Mouse (Mus musculus) midbrain, embryonic 11.5 days (tissue): ENCODE data around the gene Rem1. TPM values are rescaled to one million over a fixed set of nuclear protein-coding genes. Genes with fewer than 3 reads are reported as not detected.
"Not testable (repeated sequence)": the region's sequence is repeated elsewhere in the genome, so short reads cannot be mapped to it uniquely, and the experiment has no call there.

ENCODE experiments used
- ATAC-seq: fragments of 200-750 bp; cut with Nextera tagmentation; 2 replicates; pipeline ENCODE4 v1.8.0; 2017; ENCODE audit warnings: moderate TSS enrichment, moderate library complexity; ENCODE audit not compliant: low FRiP score
- DNase-seq: peaks from one replicate; pipeline ENCODE4 v3.0.0; 2015; ENCODE audit warnings: low spot score; ENCODE audit errors: missing footprints
- H3K27ac ChIP-seq: fragments of 300-500 bp; sonication (generic); 2 replicates; pipeline ENCODE4 v1.5.1; 2014; ENCODE audit warnings: low read depth, low read length
- H3K27me3 ChIP-seq: fragments of 300-500 bp; sonication (generic); 2 replicates; pipeline ENCODE4 v1.6.1; 2014; ENCODE audit warnings: mild to moderate bottlenecking, low read length, moderate library complexity, mixed read lengths; ENCODE audit not compliant: control insufficient read depth, insufficient read depth
- H3K36me3 ChIP-seq: fragments of 300-500 bp; sonication (generic); 2 replicates; pipeline ENCODE4 v1.6.1; 2014; ENCODE audit warnings: mild to moderate bottlenecking, low read length, moderate library complexity, mixed read lengths; ENCODE audit not compliant: control insufficient read depth, insufficient read depth
- H3K4me1 ChIP-seq: fragments of 300-500 bp; sonication (generic); 2 replicates; pipeline ENCODE4 v1.6.1; 2014; ENCODE audit warnings: low read length; ENCODE audit not compliant: control insufficient read depth, insufficient read depth
- H3K4me2 ChIP-seq: fragments of 300-500 bp; sonication (generic); 2 replicates; pipeline ENCODE4 v1.6.1; 2014; ENCODE audit warnings: mild to moderate bottlenecking, moderate library complexity
- H3K4me3 ChIP-seq: fragments of 300-500 bp; sonication (generic); 2 replicates; pipeline ENCODE4 v1.5.1; 2014; ENCODE audit warnings: low read depth, low read length
- H3K9ac ChIP-seq: fragments of 300-500 bp; sonication (generic); 2 replicates; pipeline ENCODE4 v1.6.1; 2014; ENCODE audit warnings: low read length
- H3K9me3 ChIP-seq: fragments of 300-500 bp; sonication (generic); 2 replicates; pipeline ENCODE4 v1.6.1; 2016; ENCODE audit warnings: low read length; ENCODE audit not compliant: control insufficient read depth
- WGBS: fragments of 180-500 bp; shearing (Covaris S2); extraction: QIAGEN DNeasy Blood & Tissue Kit; methylation state at CpG from one replicate; pipeline ENCODE4 v1.1.7; 2014; 5-methylcytosine and 5-hydroxymethylcytosine counted together
- polyA plus RNA-seq: library from polyadenylated mRNA; unstranded; fragments of >200 nt; fragmentation: Nextera tagmentation; extraction: Ambion mirVana; gene quantifications from 2 replicates; pipeline ENCODE4 v1.2.1, GENCODE M21; 2014

Rem1 gene
- polyA plus RNA-seq, 1 experiment from 2014 or later = 0.18 TPM

GRCm38 (mm10) chr2:152661163-152661562 is 34.4 kb downstream of the Rem1 start:
- 81% methylated on average over 6 of the region's 6 CpGs for WGBS
- no peaks in the 10 kb centered on the region for H3K36me3 ChIP-seq
- ATAC-seq = no peak

GRCm38 (mm10) chr2:152666191-152666590 is 39.4 kb downstream of the Rem1 start:
- peaks cover 11% of the 10 kb centered on the region for H3K4me1 ChIP-seq
- not testable (repeated sequence) for H3K4me3 ChIP-seq, DNase-seq, H3K27ac ChIP-seq, H3K9me3 ChIP-seq, H3K36me3 ChIP-seq, H3K9ac ChIP-seq, H3K27me3 ChIP-seq, ATAC-seq, H3K4me2 ChIP-seq
- WGBS = 81% methylated on average over 3 of the region's 3 CpGs

More at GRCm38 (mm10) chr2:152661163-152661562, 34.4 kb downstream of the Rem1 start:
- no peaks in the 10 kb centered on the region for H3K27me3 ChIP-seq
- no peak overlapping the region for H3K4me2 ChIP-seq
- no peak overlapping the region for H3K27ac ChIP-seq
- H3K9me3 ChIP-seq = no peaks in the 10 kb centered on the region
- no peak overlapping the region for H3K9ac ChIP-seq
- no peak for DNase-seq
- H3K4me3 ChIP-seq = no peak overlapping the region
- no peaks in the 10 kb centered on the region for H3K4me1 ChIP-seq

GRCm38 (mm10) chr2:152669256-152669638 is 42.5 kb downstream of the Rem1 start, which contains the start of gene H13:
Gene H13, plus strand, starts transcription at chr2:152669461.
- H3K4me3 ChIP-seq = peak within 1 kb of the TSS; percentile 96
- peak within 1 kb of the TSS; percentile 97 for H3K27ac ChIP-seq
- peak within 1 kb of the TSS; percentile 83 for H3K4me2 ChIP-seq
- DNase-seq (peak; percentile 100), ATAC-seq (peak; percentile 88)
- peaks cover 22% of the 10 kb centered on the region for H3K4me1 ChIP-seq
- H3K36me3 ChIP-seq = no peaks in the 10 kb centered on the region
- peak within 1 kb of the TSS; percentile 96 for H3K9ac ChIP-seq
- under 1% methylated on average over 35 of the region's 35 CpGs for WGBS
- H3K9me3 ChIP-seq = no peaks in the 10 kb centered on the region
- no peaks in the 10 kb centered on the region for H3K27me3 ChIP-seq

- DNase-seq = peak; percentile 95
- H3K27me3 ChIP-seq = no peaks in the 10 kb centered on the region
- ATAC-seq = peak; percentile 87
Measured at GRCm38 (mm10) chr2:152669639-152670484, 43.1 kb downstream of the Rem1 start.

GRCm38 (mm10) chr2:152670983-152671641 is 44.4 kb downstream of the Rem1 start:
- no peaks in the 10 kb centered on the region for H3K9me3 ChIP-seq
- peak overlapping the region; percentile 96 for H3K4me3 ChIP-seq
- peak overlapping the region; percentile 97; the same call in 1 of the 2 replicates for H3K27ac ChIP-seq
- peak overlapping the region; percentile 96 for H3K9ac ChIP-seq
- peaks cover 22% of the 10 kb centered on the region for H3K4me1 ChIP-seq
- ATAC-seq (no peak), DNase-seq (no peak)
- H3K4me2 ChIP-seq = peak overlapping the region; percentile 83
- peaks cover 10% of the 10 kb centered on the region; the same call in 1 of the 2 replicates for H3K36me3 ChIP-seq
- WGBS = 66% methylated on average over 9 of the region's 9 CpGs
- H3K27me3 ChIP-seq = no peaks in the 10 kb centered on the region

More at GRCm38 (mm10) chr2:152669639-152670484, 43.1 kb downstream of the Rem1 start:
- Histone ChIP-seq H3K4me1 (peaks cover 22% of the 10 kb centered on the region), H3K9me3 (no peaks in the 10 kb centered on the region), H3K27ac (peak overlapping the region; percentile 97), H3K4me2 (peak overlapping the region; percentile 83), H3K4me3 (peak overlapping the region; percentile 96), H3K9ac (peak overlapping the region; percentile 96), H3K36me3 (no peaks in the 10 kb centered on the region; the same call in 1 of the 2 replicates)
- whole genome bisulfite sequencing = under 1% methylated on average over 46 of the region's 46 CpGs

- ATAC-seq = no peak
- no peak for DNase-seq
- H3K9ac ChIP-seq = peak overlapping the region; percentile 96
- 53% methylated on average over 5 of the region's 5 CpGs for WGBS
- peaks cover 12% of the 10 kb centered on the region; the same call in 1 of the 2 replicates for H3K36me3 ChIP-seq
- peaks cover 22% of the 10 kb centered on the region for H3K4me1 ChIP-seq
- peak overlapping the region; percentile 96 for H3K4me3 ChIP-seq
- H3K9me3 ChIP-seq = no peaks in the 10 kb centered on the region
- H3K27me3 ChIP-seq = no peaks in the 10 kb centered on the region
- no peak overlapping the region for H3K27ac ChIP-seq
- peak overlapping the region; percentile 83 for H3K4me2 ChIP-seq
Measured at GRCm38 (mm10) chr2:152671642-152671999, 44.9 kb downstream of the Rem1 start.

GRCm38 (mm10) chr2:152672166-152672565 is 45.4 kb downstream of the Rem1 start:
- H3K9ac ChIP-seq = peak overlapping the region; percentile 96
- H3K4me1 ChIP-seq = peaks cover 22% of the 10 kb centered on the region
- H3K4me3 ChIP-seq = peak overlapping the region; percentile 96; the same call in 1 of the 2 replicates
- H3K4me2 ChIP-seq = peak overlapping the region; percentile 83
- DNase-seq = no peak
- H3K27me3 ChIP-seq = no peaks in the 10 kb centered on the region
- peaks cover 16% of the 10 kb centered on the region; the same call in 1 of the 2 replicates for H3K36me3 ChIP-seq
- 91% methylated on average over 12 of the region's 12 CpGs for WGBS
- ATAC-seq = no peak
- no peak overlapping the region for H3K27ac ChIP-seq
- H3K9me3 ChIP-seq = no peaks in the 10 kb centered on the region

GRCm38 (mm10) chr2:152674148-152674547 is 47.4 kb downstream of the Rem1 start:
- no peak for ATAC-seq
- Histone ChIP-seq H3K9ac (no peak overlapping the region), H3K4me3 (no peak overlapping the region), H3K9me3 (no peaks in the 10 kb centered on the region), H3K4me1 (peaks cover 22% of the 10 kb centered on the region), H3K27ac (no peak overlapping the region), H3K36me3 (peaks cover 21% of the 10 kb centered on the region; the same call in 1 of the 2 replicates), H3K4me2 (no peak overlapping the region), H3K27me3 (no peaks in the 10 kb centered on the region)
- no peak for DNase-seq
- 91% methylated on average over 11 of the region's 11 CpGs for WGBS
